Mouse (Mus musculus) adrenal gland, postnatal 36 days (tissue): ENCODE measurements at regions not wholly inside any gene's neighbourhood (a gene's known extent, or its start where the extent isn't known, plus 50 kb on each side); places are given as distances from the start of the nearest gene placed in this dataset.
A peak's percentile ranks its signal among the peaks of the same experiment; 100 is the strongest.
"Not testable (repeated sequence)": the region's sequence is repeated elsewhere in the genome, so short reads cannot be mapped to it uniquely, and the experiment has no call there.

ENCODE experiments used
- DNase-seq, 2 experiments: peaks; one replicate each; pipeline ENCODE4 v3.0.0; 2021; ENCODE audit warnings: mixed read lengths in 1 of 2

DNA sequence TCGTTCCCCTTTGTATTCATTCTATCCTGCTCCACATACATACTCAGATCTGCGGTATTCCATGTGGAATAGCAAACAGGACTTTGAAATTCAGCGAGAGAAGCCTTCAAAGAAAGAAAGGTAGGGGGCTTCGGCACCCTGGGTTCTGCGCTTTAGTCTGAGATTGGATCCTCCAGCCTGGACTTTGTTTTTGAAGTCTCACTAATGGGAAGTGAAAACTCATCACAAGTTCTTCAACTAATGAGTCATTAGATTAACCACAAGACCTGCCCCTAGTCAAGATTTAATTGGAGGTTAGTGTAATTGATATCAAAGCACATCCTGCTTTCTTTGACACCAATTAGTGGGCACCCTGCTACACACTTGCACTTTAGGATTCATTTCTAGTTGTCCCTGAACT lies 492.5 kb upstream of the Zfp960 start:
- no peak for DNase-seq

DNA sequence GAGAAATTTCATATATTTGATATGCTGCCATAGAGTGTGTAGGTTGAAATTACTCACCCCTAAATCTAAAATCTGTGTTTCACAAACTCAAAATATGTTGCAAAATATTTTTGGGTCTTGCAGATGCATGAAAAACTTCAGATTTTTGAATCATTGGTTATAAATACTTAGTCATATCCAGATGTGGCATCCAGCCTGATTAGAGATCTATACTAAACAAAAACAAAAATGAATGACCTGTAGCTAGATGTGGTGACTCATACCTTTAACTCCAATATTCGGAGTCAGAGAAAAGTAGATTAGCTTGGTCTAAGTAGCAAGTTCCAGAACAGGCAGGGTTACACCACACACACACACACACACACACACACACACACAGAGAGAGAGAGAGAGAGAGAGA lies 475.1 kb upstream of the Zfp960 start:
- DNase-seq: no peak

DNA sequence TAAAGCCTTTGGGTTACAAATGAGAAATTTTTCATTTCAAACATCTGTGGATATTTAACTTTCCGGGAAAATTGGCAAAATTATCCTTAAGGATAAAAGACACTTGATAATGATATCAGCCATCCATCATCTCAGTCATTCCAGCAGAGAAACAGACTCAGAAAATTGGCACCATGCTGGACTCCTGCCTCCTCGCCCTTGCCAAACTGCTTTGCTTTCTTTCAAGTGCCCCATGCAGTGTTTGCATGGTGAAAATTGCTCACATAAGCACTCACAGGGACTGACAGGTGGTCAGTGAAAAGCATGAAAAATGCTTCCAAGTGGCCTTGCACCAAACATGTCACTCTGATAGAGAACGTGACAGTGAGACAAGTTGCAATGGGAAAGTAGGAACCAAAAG lies 464.2 kb upstream of the Zfp960 start:
- DNase-seq: no peak

DNA sequence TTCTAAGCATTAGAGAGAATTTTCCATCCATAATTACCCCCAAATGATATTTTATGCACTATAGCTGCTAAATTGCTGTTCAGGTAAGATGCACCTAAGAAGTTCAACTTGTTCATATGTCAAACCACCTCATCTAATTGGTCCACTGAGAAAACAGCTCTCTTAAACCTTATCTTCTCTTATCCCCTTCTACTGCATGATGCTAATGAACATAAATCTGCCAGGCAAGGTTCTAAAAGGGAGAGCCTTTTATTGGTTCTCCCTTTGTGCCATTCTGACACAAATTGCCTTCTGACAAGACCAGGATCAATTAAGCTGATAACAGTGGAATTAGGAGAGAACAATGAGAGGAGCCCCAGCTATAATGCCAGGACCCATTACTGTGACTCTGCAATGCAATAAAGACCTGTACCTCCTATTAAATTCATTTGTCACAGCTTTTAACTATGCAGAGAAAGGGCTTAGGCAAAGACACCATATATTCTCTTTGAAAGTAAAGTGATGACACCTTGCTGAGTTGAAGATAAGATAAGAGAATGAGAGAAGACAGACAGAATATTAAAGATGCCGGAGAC lies 451.4 kb upstream of the Zfp960 start:
- DNase-seq: no peak

DNA sequence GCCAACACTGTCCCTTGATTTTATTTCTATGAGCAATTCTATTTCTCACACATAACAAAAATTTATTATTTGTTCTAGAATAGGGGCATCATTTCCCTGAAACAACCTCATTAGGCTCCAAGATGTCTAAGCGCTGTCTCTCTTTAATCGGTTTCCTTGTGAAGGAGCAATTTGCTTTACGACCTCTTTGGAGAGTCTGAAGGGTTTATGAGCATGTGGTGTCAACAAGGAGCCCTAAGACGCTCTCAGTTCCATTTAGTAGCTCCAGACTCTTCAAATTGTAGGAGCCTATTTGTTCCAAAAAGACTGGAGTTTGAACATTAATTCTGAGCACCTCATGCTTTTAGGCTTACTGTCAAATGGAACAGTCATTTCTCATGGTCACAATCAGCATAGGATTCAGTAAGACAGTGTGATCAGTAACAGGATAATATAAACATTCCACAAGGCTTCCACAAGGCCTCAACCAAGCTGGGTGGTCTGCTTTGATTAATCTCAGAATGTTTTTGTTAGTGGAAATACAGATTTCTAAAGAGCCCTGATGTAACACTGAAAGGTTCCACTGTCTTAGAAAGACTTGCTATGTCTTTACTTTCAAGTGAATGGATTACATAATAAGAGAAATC lies 441.9 kb upstream of the Zfp960 start:
- DNase-seq: no peak

DNA sequence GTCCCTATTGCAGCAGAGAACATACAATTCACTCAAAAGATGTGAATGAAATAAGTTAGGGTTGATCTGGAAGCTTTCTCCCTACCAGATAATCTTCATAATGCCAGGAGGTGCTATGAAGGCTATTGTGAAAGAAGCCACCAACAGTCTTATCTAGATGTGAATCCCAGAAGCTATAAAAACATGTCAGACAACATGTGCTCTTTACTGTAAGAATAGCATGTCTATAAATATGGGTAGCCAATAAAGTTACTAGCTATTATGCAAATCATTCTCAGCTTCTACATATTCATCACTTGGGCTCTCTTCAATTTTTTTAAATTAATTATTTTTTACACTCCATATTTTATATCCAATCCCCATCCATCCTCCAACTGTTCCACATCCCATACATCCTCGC lies 434.1 kb upstream of the Zfp960 start:
- DNase-seq: no peak

DNA sequence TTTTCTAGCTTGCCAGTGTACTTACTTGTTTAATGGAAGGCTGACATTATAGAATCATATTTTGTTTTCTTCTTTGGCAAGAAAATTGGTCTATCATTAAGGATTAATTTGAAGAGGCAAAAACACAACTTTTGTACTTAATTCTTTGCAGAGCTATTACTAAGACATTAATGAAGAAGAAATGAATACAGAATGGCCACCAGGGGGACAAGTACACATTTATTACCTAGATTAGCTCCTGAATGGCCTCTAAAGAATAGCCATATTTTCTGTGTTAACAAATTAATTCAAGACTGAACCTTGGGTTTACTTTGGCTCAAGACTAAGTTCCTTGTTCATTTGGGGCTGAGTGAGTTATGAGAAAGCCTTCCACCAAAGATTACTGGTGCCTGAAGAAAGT lies 430.5 kb upstream of the Zfp960 start:
- DNase-seq: no peak

DNA sequence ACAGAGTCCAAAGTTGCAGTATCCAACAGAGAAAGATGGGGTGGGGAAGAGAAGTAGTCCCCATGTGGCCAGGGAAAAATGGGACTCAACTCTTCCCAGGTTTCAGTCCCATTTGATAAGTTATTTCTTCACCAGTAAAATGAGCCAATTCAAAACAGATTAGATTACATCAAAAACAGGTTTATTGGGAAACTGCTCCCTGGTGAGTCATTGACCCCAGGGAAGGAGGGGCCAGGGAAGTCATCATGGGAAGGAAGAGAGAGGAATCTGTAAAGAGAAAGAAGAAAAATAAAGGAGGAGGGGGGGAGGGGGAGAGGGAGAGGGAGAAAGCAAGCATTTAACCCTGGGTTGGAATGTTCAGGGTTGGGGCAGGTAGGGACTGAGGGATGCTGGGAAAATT lies 426.4 kb upstream of the Zfp960 start:
- no peak for DNase-seq

DNA sequence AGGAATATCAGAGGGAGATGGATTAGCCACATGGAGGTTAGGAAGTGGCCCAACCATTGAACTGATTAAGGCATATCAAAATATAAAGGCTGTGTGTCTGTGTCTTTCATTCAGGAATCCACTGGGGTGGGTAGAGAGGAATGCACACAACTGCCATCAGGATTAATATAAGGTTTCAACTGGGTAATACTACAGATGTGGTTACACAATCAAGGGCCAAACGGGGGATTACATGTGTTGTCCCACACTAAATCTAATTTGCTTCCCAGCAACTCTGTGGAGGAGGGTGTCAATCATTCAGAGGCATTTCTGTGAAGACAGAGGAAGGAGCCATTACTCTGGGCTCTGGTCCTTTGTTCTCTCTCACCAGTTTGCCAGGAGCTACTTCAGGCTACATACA lies 416.0 kb upstream of the Zfp960 start:
- DNase-seq: no peak

GRCm38 (mm10) chr17:16665253-16665652 lies 398.7 kb upstream of the Zfp960 start:
- DNase-seq: no peak

DNA sequence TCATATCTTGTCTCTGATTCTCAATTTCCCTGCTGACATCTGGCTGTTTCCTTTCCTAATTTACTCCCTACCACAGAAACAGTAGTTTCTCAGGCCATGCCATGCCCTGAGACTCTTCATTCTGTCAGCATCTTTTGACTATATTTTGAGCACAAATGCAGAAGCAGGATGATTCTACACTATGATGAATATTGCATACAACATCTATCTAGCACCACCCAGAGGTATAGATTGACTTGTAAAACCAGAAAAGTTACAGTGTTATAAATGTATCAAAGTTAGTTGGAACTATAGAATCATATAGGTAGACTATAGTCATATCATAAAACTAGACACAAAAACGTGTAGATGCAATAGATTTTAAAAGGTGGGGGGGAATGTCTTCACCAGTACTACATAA lies 396.3 kb upstream of the Zfp960 start:
- DNase-seq: no peak

- DNase-seq: no peak
These were observed 359.7 kb upstream of the Zfp960 start for GRCm38 (mm10) chr17:16704199-16704598.

DNA sequence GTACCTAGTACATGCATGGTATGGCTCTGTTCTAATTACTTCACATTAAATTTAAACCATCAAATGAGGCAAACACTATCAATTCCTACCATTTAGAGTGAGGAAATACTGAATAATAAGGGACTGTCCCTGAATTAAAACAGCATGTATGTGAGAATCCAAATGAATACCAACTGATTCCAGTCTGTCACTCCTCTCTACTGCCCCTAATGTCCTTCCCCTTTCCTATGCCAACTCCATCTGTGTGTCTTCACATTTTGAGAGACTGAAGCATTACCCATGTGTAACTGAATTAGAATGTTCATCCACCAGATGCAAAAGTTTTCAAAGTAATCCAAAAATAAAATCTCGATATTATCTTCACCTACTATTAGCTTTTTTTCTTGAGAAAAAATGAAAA lies 358.0 kb upstream of the Zfp960 start:
- DNase-seq: no peak

GRCm38 (mm10) chr17:16726904-16727303 lies 337.0 kb upstream of the Zfp960 start:
- no peak for DNase-seq

DNA sequence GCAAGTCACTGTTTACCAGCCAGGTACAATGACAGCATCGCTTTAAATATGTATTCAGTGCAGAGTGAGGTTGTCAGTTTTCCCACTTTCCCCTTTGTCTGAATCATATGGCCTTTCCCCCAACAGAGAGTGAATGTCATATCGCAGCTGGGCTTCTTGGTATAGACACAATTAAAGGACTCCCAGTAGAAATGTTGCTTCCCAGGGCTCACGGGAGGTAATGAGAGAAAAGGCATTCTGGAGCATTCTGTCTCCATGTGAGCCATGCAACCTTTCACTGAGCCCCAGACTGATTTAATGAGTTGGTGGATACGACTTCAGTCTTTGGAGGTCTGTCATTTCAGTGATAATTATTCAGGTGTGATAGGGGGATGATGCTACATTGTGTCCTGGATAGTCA lies 310.8 kb upstream of the Zfp960 start:
- DNase-seq: no peak

GRCm38 (mm10) chr17:16770587-16770986 lies 293.3 kb upstream of the Zfp960 start:
- DNase-seq: not testable (repeated sequence)

DNA sequence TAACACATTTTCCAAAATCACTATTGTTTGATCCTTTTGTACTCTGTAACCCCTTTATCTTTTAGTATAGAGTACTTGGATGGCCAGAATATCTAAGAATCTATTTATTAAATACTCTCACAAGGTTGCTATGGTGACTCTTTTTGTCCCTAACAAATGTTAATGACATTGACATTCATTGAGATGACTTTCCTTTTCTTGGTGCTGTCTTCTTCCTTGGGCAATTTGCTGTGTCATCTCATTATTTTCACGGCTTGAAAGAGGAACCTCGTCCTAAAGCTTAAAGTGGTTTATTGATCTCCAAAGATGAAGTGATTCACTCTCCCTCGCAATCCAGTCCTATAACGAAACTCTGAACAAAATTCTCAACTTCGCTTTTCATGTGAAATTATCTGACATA lies 265.6 kb upstream of the Zfp960 start:
- no peak for DNase-seq

GRCm38 (mm10) chr17:16804986-16805385 lies 258.9 kb upstream of the Zfp960 start:
- no peak for DNase-seq

DNA sequence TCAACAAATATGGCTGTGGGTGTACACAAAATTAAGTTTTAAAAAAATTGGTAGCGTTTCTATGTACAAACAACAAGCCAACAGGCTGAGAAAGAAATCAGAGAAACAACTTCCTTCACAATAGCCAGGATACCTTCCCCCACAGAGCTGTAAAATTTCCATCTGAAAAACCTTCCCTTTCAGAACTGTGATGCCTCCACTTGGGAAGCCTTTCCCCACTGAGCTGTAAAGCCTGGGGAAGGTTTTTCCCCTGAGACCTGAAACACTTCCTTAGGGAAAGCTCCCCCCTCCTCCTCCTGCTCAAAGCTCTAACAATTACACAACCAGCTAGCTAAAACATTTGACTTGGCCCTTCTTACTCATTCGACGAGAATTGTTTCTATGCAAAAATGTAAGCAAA lies 245.5 kb upstream of the Zfp960 start:
- no peak for DNase-seq

DNA sequence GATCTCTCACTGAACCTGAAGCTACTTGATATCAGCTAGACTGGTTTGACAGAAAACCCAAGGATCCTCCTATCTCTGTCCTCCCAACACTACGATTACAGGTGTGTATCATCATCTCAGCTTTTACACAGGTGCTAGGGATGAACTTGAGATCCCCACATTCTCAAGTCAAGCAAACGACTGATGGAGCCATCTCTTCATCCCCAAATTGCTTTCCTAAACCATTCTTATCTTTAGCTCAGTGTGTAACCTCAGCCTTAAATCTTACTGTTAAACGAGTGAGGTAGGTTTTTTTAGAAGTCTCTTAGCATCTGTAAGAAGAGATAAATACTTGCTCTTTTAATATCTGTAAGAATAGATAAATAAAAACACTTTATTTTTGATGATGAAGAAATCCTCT lies 242.2 kb upstream of the Zfp960 start:
- DNase-seq: no peak

GRCm38 (mm10) chr17:16839152-16839551 lies 224.8 kb upstream of the Zfp960 start:
- DNase-seq: no peak

DNA sequence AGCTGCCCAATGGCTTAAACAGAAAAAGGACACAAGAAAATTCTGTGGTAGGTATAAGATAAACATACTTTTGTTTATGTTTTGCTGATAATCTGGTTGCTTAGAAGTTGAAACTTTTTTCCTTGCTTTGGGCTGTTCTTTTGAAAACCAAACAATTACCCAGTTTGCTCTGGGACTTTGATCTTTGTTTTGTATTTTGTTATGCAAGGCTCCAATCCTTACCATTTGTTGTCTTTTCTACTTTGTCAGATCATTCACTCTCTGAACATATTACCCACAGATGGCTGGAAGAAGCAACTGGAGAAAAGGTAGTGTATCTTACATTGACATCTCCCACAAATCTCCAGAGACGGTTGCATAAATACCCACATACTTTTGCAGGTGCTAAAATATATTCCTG lies 203.1 kb upstream of the Zfp960 start:
- DNase-seq: no peak

DNA sequence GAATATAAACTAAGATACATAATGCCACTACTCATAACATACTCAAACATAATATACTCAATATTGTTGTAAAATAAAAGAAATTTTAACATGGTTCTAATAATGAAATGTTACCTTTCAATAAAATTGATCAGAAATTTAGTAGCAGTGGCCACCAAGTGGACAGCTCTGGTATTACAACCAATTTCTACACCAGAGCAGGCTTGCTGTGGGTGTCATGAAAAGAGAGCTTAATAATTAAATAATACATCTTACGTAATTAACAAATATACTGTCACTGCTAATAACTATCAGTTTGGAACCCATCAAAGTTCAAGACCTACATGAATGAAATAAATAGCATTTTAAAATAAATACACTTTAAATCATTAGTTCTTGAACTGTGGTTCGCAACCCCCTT lies 163.1 kb upstream of the Zfp960 start:
- peak; percentile 2 to 49 for DNase-seq

GRCm38 (mm10) chr17:16918191-16918590 lies 145.7 kb upstream of the Zfp960 start:
- no peak for DNase-seq

GRCm38 (mm10) chr17:16926200-16926599 lies 137.7 kb upstream of the Zfp960 start:
- DNase-seq: no peak
